ENCODE assay signal across 8 mouse cellular contexts in the genomic region with DNA sequence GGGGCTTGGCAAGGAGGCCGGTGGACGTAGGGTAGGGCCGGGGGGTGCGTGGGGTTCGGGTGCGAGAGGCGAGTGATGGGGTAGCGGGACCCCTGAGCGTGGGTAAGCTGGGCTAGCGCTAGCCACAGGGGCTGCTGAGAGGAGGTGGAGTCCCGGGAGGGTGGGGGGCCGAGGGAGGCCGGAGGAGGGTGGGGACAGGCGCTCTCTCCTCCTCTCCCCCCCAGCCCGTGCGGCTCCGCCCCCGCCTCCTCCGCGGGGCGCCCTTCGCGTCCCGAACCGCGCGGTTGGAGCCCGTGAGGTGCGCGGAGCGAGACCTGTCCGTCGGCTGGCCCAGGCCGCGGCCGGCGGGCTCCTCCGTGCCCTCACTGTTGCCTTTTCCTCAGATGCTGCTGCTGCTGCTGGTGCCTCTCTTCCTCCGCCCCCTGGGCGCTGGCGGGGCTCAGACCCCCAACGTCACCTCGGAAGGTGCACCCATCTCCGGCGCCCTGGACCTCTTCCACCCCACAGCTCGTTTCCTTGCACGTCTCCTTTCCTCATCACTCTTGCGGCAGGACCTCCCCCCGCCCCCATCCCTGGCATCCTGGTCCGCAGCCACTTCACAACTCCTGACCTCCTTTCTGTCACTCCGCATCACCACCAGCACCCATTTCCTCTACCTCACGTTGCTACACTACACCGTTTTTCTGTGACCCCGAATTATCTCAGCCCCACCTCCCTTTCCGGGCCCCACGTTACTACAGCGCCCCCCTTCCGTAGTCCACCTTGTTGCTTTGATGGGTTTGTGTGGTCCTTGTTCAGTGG. TPM values are rescaled to one million over a fixed set of nuclear protein-coding genes. Genes with fewer than 3 reads are reported as not detected.
A peak's percentile ranks its signal among the peaks of the same experiment; 100 is the strongest.
DNase-seq lines count a peak whose midpoint lies in the region; ATAC-seq lines count a peak whose summit lies in the region.

No protein-coding gene starts in this region.

- peak; percentile 57 to 59 for DNase-seq in left cerebral cortex, adult 18-20 months (ENCODE audit: low spot score in 2 of 2)
- no peak for DNase-seq in left cerebral cortex, adult 11 months (ENCODE audit: low spot score)
- DNase-seq in cerebellum, adult 9-10 months = peak; percentile 80
- DNase-seq in frontal cortex, postnatal 36 days (ENCODE audit: low spot score in 2 of 2) = peak; percentile 67 to 69
- DNase-seq in induced T-regulatory cell, adult 2 months (ENCODE audit: low read depth) = peak; percentile 75
- peak; percentile 58 to 70 for DNase-seq in left cerebral cortex, postnatal 36 days (ENCODE audit: low spot score in 2 of 2)

- peak overlapping the region; percentile 74 for H3K9ac ChIP-seq in stomach, embryonic 14.5 days (replicated peaks; ENCODE audit: low read depth, low read length)

- peaks cover 15% of the 10 kb centered on the region for H3K4me1 ChIP-seq in stomach, embryonic 14.5 days (ENCODE audit: control insufficient read depth, insufficient read depth, low read length)

- peak overlapping the region; percentile 85 for H3K27ac ChIP-seq in stomach, embryonic 14.5 days (ENCODE audit: low read length)

- H3K4me2 ChIP-seq in stomach, embryonic 14.5 days (replicated peaks; ENCODE audit: low read depth, low read length) = peak overlapping the region; percentile 88

- under 1% methylated on average over 43 of the region's 58 CpGs for WGBS in stomach, embryonic 14.5 days

- ATAC-seq in megakaryocyte-erythroid progenitor cell, adult 5-6 weeks (replicated peaks; ENCODE audit: low FRiP score, low TSS enrichment, poor library complexity, severe bottlenecking) = 0 out of 2 replicates have a peak, but pooled peaks have one; percentile 12
- ATAC-seq in stomach, embryonic 14.5 days (ENCODE audit: insufficient number of reproducible peaks, insufficient read depth, low FRiP score, low read depth) = peak; percentile 60

- peak overlapping the region; percentile 79 for H3K4me3 ChIP-seq in stomach, embryonic 14.5 days (ENCODE audit: low read depth, low read length)

- H3K9me3 ChIP-seq in stomach, embryonic 14.5 days (ENCODE audit: control insufficient read depth, low read depth, low read length) = no peaks in the 10 kb centered on the region

- intact Hi-C loops in left cerebral cortex, postnatal 36 days (cut with DNase I) = loop anchor here (5.0 kb wide), 2 partner anchors 49 to 129 kb away; no protein-coding TSS in a partner anchor

- H3K27me3 ChIP-seq in stomach, embryonic 14.5 days (ENCODE audit: control insufficient read depth, insufficient read depth, low read length) = no peaks in the 10 kb centered on the region

- no peaks in the 10 kb centered on the region for H3K36me3 ChIP-seq in stomach, embryonic 14.5 days (ENCODE audit: control insufficient read depth, insufficient read depth, low read length)

RNA-seq across cellular contexts. Expression of a gene that starts 0.7 kb away (rescaled TPM):
- total RNA-seq in left cerebral cortex, adult 18-20 months (2021) = 100 to 1,000 TPM; 685 to 702 TPM
- total RNA-seq in left cerebral cortex, postnatal 36 days (2021) = 100 to 1,000 TPM; 679 to 696 TPM
- total RNA-seq in megakaryocyte-erythroid progenitor cell, adult 5-6 weeks (2014; fragmentation: Nextera tagmentation) = 9.1 and 11.1 TPM in 2 replicates
- 0.91 and 0.99 TPM in 2 replicates for total RNA-seq in megakaryocyte-erythroid progenitor cell, adult 5-6 weeks (2017)
- 14.2 and 15.8 TPM in 2 replicates for polyA plus RNA-seq in stomach, embryonic 14.5 days (2014; fragmentation: Nextera tagmentation; extraction: Ambion mirVana)

RNA-seq across cellular contexts. Expression of a gene that starts 23.3 kb away (rescaled TPM):
- total RNA-seq in left cerebral cortex, adult 18-20 months (2021) = 10 to 100 TPM; 21.3 to 24.8 TPM
- total RNA-seq in left cerebral cortex, postnatal 36 days (2021) = 10 to 100 TPM; 48.3 to 87.0 TPM
- not detected in 2 replicates for total RNA-seq in megakaryocyte-erythroid progenitor cell, adult 5-6 weeks (2014; fragmentation: Nextera tagmentation)
- total RNA-seq in megakaryocyte-erythroid progenitor cell, adult 5-6 weeks (2017) = not detected in 2 replicates
- 0.19 and 0.20 TPM in 2 replicates for polyA plus RNA-seq in stomach, embryonic 14.5 days (2014; fragmentation: Nextera tagmentation; extraction: Ambion mirVana)

RNA-seq across cellular contexts. Expression of a gene that starts 41.8 kb away (rescaled TPM):
- total RNA-seq in left cerebral cortex, adult 18-20 months (2021) = not detected
- not detected for total RNA-seq in left cerebral cortex, postnatal 36 days (2021)
- total RNA-seq in megakaryocyte-erythroid progenitor cell, adult 5-6 weeks (2014; fragmentation: Nextera tagmentation) = not detected in 2 replicates
- total RNA-seq in megakaryocyte-erythroid progenitor cell, adult 5-6 weeks (2017) = not detected in 2 replicates
- not detected in 2 replicates for polyA plus RNA-seq in stomach, embryonic 14.5 days (2014; fragmentation: Nextera tagmentation; extraction: Ambion mirVana)

RNA-seq across cellular contexts. Expression of a gene that starts 45.5 kb away (rescaled TPM):
- total RNA-seq in left cerebral cortex, adult 18-20 months (2021) = 10 to 100 TPM; 12.2 to 12.3 TPM
- total RNA-seq in left cerebral cortex, postnatal 36 days (2021) = 10 to 100 TPM; 11.5 to 20.4 TPM
- 0.87 TPM in 1 of 2 replicates, not detected in the other for total RNA-seq in megakaryocyte-erythroid progenitor cell, adult 5-6 weeks (2014; fragmentation: Nextera tagmentation)
- 0.08 TPM in 1 of 2 replicates, not detected in the other for total RNA-seq in megakaryocyte-erythroid progenitor cell, adult 5-6 weeks (2017)
- polyA plus RNA-seq in stomach, embryonic 14.5 days (2014; fragmentation: Nextera tagmentation; extraction: Ambion mirVana) = 77.8 and 82.1 TPM in 2 replicates

RNA-seq across cellular contexts. Expression of a gene that starts 51.6 kb away (rescaled TPM):
- total RNA-seq in left cerebral cortex, adult 18-20 months (2021) = not detected
- not detected for total RNA-seq in left cerebral cortex, postnatal 36 days (2021)
- total RNA-seq in megakaryocyte-erythroid progenitor cell, adult 5-6 weeks (2014; fragmentation: Nextera tagmentation) = not detected in 2 replicates
- total RNA-seq in megakaryocyte-erythroid progenitor cell, adult 5-6 weeks (2017) = not detected in 2 replicates
- polyA plus RNA-seq in stomach, embryonic 14.5 days (2014; fragmentation: Nextera tagmentation; extraction: Ambion mirVana) = not detected in 2 replicates

Comparison
In these comparisons a context has a peak if more than half of its experiments do, and no peak if none do; other contexts are left out.
1. RNA of a gene that starts 0.7 kb away (total RNA-seq): 685 to 702 TPM in left cerebral cortex, adult 18-20 months and 679 to 696 TPM in left cerebral cortex, postnatal 36 days; 0.91 to 11.1 TPM in megakaryocyte-erythroid progenitor cell, adult 5-6 weeks; every median in the first group is over 10 times any median in the second.
2. RNA of a gene that starts 23.3 kb away (total RNA-seq): 48.3 to 87.0 TPM in left cerebral cortex, postnatal 36 days and 21.3 to 24.8 TPM in left cerebral cortex, adult 18-20 months; not detected in megakaryocyte-erythroid progenitor cell, adult 5-6 weeks; every median in the first group is over 10 times any median in the second.